Mouse (Mus musculus): ENCODE measurements around the gene Nt5c3b. TPM values are rescaled to one million over a fixed set of nuclear protein-coding genes. Genes with fewer than 3 reads are reported as not detected.

Nt5c3b gene
- polyA plus RNA-seq, 1 experiment: 83.4 TPM

DNA sequence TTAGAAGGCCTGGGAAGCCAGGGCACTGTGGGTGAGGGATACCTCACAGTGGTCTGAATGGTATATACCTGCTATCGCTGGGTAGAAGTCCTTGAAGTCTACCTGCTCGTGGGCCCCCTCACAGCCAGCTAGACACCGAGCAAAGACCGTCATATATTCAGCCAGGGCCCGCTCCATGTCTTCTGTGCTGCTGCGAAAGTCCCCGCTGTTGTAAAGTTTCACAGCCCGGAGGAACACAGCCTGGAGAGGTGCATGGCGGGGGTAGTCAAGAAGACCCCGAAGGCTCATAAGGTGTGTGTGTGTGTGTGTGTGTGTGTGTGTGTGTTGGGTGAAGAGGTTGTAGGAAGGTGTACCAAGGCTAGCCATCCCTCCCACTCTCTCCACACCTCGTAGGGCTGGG is 28.1 kb downstream of the Nt5c3b start:
- Histone ChIP-seq H3ac (ENCODE audit: control insufficient read depth, insufficient read length, low read depth) (peak overlapping the region; percentile 85), H3K79me3 (ENCODE audit: low read depth) (peaks cover 53% of the 10 kb centered on the region), H3K79me2 (ENCODE audit: control insufficient read depth, insufficient read depth) (peaks cover 79% of the 10 kb centered on the region), H3K36me3 (ENCODE audit: control insufficient read depth, insufficient read depth) (peaks cover 49% of the 10 kb centered on the region), H3K4me3 (ENCODE audit: insufficient read depth, poor library complexity, severe bottlenecking) (peak overlapping the region; percentile 88), H3K27me3 (ENCODE audit: control insufficient read depth, insufficient read depth, insufficient read length) (no peaks in the 10 kb centered on the region)
- no peak for TF ChIP-seq CTCF (IDR thresholded peaks at IDR 0.05; ENCODE audit: control insufficient read depth, insufficient read depth, insufficient read length)
- no peak for TF ChIP-seq MAX (IDR thresholded peaks at IDR 0.05)
- TF ChIP-seq MYOG (IDR thresholded peaks at IDR 0.05; ENCODE audit: control insufficient read depth, extremely low read depth, insufficient read length): no peak
- TF ChIP-seq USF1 (IDR thresholded peaks at IDR 0.05; ENCODE audit: low read depth): no peak
- TF ChIP-seq FOSL1 (IDR thresholded peaks at IDR 0.05; ENCODE audit: insufficient read depth, low read length, poor library complexity, severe bottlenecking): no peak
- TF ChIP-seq MYOD1 (IDR thresholded peaks at IDR 0.05; ENCODE audit: control insufficient read depth, insufficient read length, low read depth): no peak

DNA sequence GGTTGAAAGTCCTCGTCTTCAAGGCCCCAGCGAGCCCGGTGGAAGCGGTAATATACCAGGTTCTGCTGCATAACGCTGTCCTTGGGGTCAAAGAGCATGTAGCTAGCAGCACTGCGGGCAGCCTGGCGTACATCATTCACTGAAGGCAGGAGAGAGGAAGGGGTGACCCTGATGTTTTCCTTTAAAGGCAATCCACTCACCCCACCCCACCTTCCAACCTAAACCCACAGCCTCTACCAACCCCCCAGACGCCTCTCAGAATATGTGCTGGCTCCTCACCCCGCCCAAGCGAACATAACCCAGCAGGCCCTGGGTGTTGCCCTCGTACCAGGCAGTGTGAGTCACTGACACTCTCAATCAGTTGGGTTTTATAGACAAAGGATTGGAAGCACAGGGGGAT is 29.9 kb downstream of the Nt5c3b start:
- H3K36me3 ChIP-seq (ENCODE audit: control insufficient read depth, insufficient read depth): peaks cover 55% of the 10 kb centered on the region
- TF ChIP-seq MAX (IDR thresholded peaks at IDR 0.05) (no peak), USF1 (IDR thresholded peaks at IDR 0.05; ENCODE audit: low read depth) (no peak), FOSL1 (IDR thresholded peaks at IDR 0.05; ENCODE audit: insufficient read depth, low read length, poor library complexity, severe bottlenecking) (no peak), CEBPB (IDR thresholded peaks at IDR 0.05; ENCODE audit: low read depth) (no peak), CTCF (IDR thresholded peaks at IDR 0.05; ENCODE audit: control insufficient read depth, insufficient read depth, insufficient read length) (no peak), MYOG (IDR thresholded peaks at IDR 0.05; ENCODE audit: control insufficient read depth, extremely low read depth, insufficient read length) (no peak), MYOD1 (IDR thresholded peaks at IDR 0.05; ENCODE audit: control insufficient read depth, insufficient read length, low read depth) (no peak)
- no peaks in the 10 kb centered on the region for H3K27me3 ChIP-seq (ENCODE audit: control insufficient read depth, insufficient read depth, insufficient read length)
- peak overlapping the region; percentile 61 for H3ac ChIP-seq (ENCODE audit: control insufficient read depth, insufficient read length, low read depth)
- H3K4me3 ChIP-seq (ENCODE audit: insufficient read depth, poor library complexity, severe bottlenecking): peak overlapping the region; percentile 88
- peaks cover 35% of the 10 kb centered on the region for H3K79me3 ChIP-seq (ENCODE audit: low read depth)
- peaks cover 61% of the 10 kb centered on the region for H3K79me2 ChIP-seq (ENCODE audit: control insufficient read depth, insufficient read depth)

DNA sequence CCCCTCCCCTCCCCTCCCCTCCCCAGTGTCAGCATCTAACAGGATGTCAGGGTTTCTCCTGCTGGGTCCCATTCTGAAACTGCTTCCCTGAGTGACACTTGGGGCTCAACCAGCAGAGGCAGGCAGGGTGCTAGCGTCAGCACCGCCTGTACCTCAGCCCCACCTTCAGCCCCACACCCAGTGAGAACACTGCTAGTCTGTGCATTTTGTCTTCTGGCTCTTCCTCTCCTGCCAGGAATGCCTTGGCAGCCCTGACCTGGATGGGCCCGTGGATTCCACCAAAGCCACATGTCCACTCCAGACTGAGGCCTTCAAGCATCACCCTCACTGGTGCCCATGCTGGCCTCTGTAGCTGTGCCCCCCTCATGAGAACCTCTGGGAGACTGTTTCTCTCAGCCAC is 31.9 kb downstream of the Nt5c3b start:
- TF ChIP-seq MYOD1 (IDR thresholded peaks at IDR 0.05; ENCODE audit: control insufficient read depth, insufficient read length, low read depth) (no peak), USF1 (IDR thresholded peaks at IDR 0.05; ENCODE audit: low read depth) (no peak), MAX (IDR thresholded peaks at IDR 0.05) (no peak), FOSL1 (IDR thresholded peaks at IDR 0.05; ENCODE audit: insufficient read depth, low read length, poor library complexity, severe bottlenecking) (no peak), CTCF (IDR thresholded peaks at IDR 0.05; ENCODE audit: control insufficient read depth, insufficient read depth, insufficient read length) (no peak), CEBPB (IDR thresholded peaks at IDR 0.05; ENCODE audit: low read depth) (no peak), MYOG (IDR thresholded peaks at IDR 0.05; ENCODE audit: control insufficient read depth, extremely low read depth, insufficient read length) (no peak)
- Histone ChIP-seq H3K79me3 (ENCODE audit: low read depth) (peaks cover 25% of the 10 kb centered on the region), H3K27me3 (ENCODE audit: control insufficient read depth, insufficient read depth, insufficient read length) (no peaks in the 10 kb centered on the region), H3ac (ENCODE audit: control insufficient read depth, insufficient read length, low read depth) (no peak overlapping the region), H3K36me3 (ENCODE audit: control insufficient read depth, insufficient read depth) (peaks cover 55% of the 10 kb centered on the region), H3K4me3 (ENCODE audit: insufficient read depth, poor library complexity, severe bottlenecking) (no peak overlapping the region), H3K79me2 (ENCODE audit: control insufficient read depth, insufficient read depth) (peaks cover 49% of the 10 kb centered on the region)

DNA sequence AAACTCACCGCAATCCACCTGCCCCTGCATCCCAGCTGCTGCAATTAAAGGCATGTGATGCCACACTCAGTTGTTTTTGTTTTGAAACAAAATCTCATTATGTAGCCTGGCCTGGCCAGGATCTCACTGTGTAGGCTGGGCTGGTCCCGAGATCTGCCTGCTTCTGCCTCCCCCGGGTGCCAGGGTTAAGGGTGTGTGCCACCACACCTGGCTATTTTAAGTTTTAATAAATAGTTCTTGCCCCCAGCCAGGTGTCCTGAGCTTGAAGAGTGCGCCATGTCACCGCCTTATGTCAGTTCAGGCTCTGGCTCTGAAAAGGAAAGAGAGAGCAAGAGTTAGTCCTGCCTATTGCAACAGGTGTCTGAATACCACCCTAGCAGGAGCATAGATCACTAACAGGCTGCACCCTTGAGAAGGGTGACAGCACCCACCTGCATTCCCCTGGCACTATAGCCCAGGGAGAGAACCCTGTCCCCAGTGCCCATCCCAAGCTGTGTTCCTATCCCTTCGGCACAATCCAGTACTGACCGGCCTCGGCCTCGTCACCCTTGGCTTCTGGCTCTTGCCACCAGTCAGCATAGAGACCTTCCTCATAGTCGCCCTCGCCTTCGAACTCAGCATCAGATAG is 32.7 kb downstream of the Nt5c3b start:
- H3K27me3 ChIP-seq (ENCODE audit: control insufficient read depth, insufficient read depth, insufficient read length): no peaks in the 10 kb centered on the region
- H3K36me3 ChIP-seq (ENCODE audit: control insufficient read depth, insufficient read depth): peaks cover 55% of the 10 kb centered on the region
- TF ChIP-seq FOSL1 (IDR thresholded peaks at IDR 0.05; ENCODE audit: insufficient read depth, low read length, poor library complexity, severe bottlenecking): no peak
- no peak for TF ChIP-seq MYOD1 (IDR thresholded peaks at IDR 0.05; ENCODE audit: control insufficient read depth, insufficient read length, low read depth)
- no peak for TF ChIP-seq CTCF (IDR thresholded peaks at IDR 0.05; ENCODE audit: control insufficient read depth, insufficient read depth, insufficient read length)
- no peak for TF ChIP-seq MYOG (IDR thresholded peaks at IDR 0.05; ENCODE audit: control insufficient read depth, extremely low read depth, insufficient read length)
- TF ChIP-seq CEBPB (IDR thresholded peaks at IDR 0.05; ENCODE audit: low read depth): no peak
- TF ChIP-seq USF1 (IDR thresholded peaks at IDR 0.05; ENCODE audit: low read depth): no peak
- TF ChIP-seq MAX (IDR thresholded peaks at IDR 0.05): no peak
- H3ac ChIP-seq (ENCODE audit: control insufficient read depth, insufficient read length, low read depth): no peak overlapping the region
- no peak overlapping the region for H3K4me3 ChIP-seq (ENCODE audit: insufficient read depth, poor library complexity, severe bottlenecking)
- H3K79me2 ChIP-seq (ENCODE audit: control insufficient read depth, insufficient read depth): peaks cover 45% of the 10 kb centered on the region
- peaks cover 25% of the 10 kb centered on the region for H3K79me3 ChIP-seq (ENCODE audit: low read depth)

DNA sequence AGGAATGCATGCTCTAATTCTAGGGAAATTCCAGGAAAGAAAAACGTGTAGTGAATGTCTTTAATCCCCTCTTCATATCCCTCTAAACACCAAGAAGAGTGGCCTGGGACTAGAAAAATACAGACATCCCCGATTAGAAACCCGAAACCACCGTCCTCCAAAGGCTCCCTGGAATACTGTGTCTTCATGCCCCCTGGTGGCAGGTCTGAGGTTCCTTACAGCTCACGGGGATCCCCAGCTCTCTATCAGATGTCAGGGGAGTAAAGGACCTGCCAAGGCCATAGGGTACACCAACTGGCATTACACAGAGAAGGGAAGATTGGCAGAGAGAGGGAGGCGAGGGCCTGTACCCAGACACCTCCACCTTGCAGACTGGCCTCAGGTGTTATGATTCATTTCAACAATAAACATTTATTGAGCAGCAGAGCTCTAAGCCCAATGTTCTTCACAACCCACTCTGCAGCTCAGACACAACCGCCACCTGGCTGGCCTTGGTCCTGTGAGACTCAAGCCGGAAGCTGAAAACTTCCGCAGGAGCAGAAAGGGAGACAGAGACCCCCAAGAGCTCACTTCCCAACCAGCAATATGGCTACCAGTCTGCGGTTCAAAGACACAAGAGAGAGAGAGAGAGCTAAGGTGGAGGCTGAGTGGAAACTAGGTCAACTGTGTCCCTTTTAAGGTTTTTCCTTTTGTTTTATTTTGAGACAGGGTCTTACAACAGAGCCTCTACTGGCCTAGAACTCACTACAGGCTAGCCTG is 33.4 kb downstream of the Nt5c3b start:
- TF ChIP-seq CEBPB (IDR thresholded peaks at IDR 0.05; ENCODE audit: low read depth) (no peak), CTCF (IDR thresholded peaks at IDR 0.05; ENCODE audit: control insufficient read depth, insufficient read depth, insufficient read length) (peak; percentile 26)
- Histone ChIP-seq H3ac (ENCODE audit: control insufficient read depth, insufficient read length, low read depth) (no peak overlapping the region), H3K27me3 (ENCODE audit: control insufficient read depth, insufficient read depth, insufficient read length) (no peaks in the 10 kb centered on the region), H3K4me3 (ENCODE audit: insufficient read depth, poor library complexity, severe bottlenecking) (no peak overlapping the region), H3K79me3 (ENCODE audit: low read depth) (peaks cover 18% of the 10 kb centered on the region), H3K79me2 (ENCODE audit: control insufficient read depth, insufficient read depth) (peaks cover 38% of the 10 kb centered on the region), H3K36me3 (ENCODE audit: control insufficient read depth, insufficient read depth) (peaks cover 55% of the 10 kb centered on the region)
